Mouse (Mus musculus): ENCODE data around the gene Ypel5.

Gene Ypel5

GRCm38 (mm10) chr17:72844949-72845490, 8.8 kb downstream of the Ypel5 start:
- DNase-seq, result no peak

DNA sequence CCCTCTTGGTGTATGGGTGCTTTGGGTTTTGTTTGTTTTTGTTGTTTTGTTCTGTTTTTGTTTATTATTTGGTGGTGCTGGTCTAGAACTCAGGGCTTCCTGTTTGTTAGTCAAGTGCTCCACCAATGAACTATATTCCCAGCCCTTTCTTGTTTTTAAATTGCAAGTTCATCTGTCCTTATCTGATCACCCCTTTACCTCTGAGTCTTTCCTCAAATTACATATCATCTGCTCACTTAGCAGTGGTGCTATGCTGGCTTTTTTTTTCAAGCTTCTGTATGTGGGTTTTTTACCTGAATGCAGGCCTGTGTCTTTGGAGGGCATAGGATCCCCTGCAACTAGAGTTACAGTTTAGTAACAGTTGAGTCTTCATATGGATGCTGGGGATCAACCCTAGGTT, 9.3 kb downstream of the Ypel5 start:
- no peak for DNase-seq

DNA sequence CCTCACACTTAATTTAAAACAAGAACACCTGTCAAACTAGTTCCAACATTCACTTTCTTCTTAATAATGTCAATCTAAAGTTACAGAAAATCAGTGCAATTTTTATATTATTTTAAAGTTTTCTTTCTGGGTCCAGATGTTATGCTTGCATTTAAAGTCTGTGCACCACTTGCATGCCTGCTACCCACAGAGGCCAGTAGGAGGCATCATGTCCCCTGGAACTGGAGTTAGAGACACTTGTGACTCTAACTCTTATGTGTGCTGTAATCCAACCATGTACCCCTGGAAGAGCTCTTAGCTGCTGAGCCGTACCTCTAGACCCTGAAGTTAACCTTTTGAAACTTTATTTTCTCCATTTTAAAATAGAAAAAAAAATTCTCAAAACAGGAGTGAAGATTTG, 19.0 kb downstream of the Ypel5 start:
- no peak for DNase-seq

- DNase-seq, result peak; percentile 78
These were observed 21.7 kb downstream of the Ypel5 start for GRCm38 (mm10) chr17:72857677-72858633.

- no peak for DNase-seq
These were observed 27.0 kb downstream of the Ypel5 start for GRCm38 (mm10) chr17:72863226-72863625.

- no peak for DNase-seq
These were observed 30.5 kb downstream of the Ypel5 start for GRCm38 (mm10) chr17:72866624-72867245.

GRCm38 (mm10) chr17:72868181-72868580, 31.9 kb downstream of the Ypel5 start:
- DNase-seq, result no peak

DNA sequence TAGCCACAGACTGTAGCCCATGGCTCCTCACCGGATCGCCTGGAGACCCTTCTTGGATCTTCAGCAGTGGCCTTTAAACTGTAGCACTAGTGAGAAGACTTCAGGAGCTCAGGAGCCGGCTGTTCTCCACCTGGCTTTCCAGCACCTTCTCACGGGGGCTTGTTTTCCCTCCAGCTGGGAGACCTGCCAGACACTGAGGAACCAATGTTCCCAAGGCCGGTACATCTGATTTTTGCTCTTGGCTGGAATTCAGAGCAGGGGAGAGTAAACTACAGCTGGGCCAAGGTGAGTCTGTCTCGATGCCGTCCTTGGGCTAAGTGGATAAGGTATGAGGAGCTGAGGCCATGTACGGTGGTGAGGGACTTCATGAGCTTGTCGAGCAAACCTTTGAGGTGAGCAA, 42.7 kb downstream of the Ypel5 start:
- no peak for DNase-seq

DNA sequence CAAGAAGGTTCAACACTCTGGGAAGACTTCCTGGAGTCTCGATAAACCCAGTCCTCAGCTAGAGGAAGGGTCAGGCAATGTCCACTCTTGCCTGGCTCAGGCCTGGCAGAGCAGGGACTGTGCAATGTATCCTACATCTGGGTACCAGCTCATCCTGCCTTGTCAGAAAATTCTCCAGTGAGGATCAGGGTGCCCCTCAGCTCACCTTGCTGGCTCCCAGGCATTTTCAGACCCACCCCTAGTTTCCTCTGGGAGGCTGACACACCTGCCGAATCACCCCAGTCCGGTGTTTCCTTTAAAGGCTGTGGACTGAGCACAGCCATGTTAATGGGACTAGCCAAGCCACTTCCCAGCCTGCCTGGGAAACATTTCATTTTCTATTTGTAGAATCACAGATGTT, 43.9 kb downstream of the Ypel5 start:
- no peak for DNase-seq

- no peak for DNase-seq
These were observed 44.8 kb downstream of the Ypel5 start for GRCm38 (mm10) chr17:72881051-72881450.

- DNase-seq, result no peak
These were observed 45.6 kb downstream of the Ypel5 start for GRCm38 (mm10) chr17:72881804-72882203.

- peak; percentile 85 for DNase-seq
These were observed 53.5 kb downstream of the Ypel5 start for GRCm38 (mm10) chr17:72889556-72890397.

DNA sequence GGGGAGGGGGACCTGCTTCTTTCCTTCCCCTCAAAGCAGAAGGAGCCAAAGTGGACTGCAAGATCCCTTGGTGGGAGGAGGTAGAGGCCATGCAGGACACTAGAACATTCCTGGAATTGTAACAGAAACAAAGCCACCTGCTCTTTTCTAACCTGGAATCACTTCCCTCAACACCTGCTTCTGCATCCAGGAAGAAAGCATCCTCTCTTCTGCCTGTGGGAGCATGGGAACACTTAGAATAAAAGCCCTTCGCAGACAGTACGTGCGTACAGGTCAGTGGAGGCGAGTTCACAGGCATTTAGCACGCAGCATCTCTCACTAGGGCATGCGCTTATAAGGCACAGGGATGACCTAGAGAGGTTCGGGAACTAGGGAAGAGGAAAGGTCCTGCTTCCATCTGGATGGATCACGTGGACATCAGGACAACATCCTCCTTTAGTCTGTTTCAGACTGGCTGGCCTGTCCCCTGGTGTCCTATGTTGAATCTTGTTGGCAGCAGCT, 54.2 kb downstream of the Ypel5 start:
- no peak for DNase-seq

DNA sequence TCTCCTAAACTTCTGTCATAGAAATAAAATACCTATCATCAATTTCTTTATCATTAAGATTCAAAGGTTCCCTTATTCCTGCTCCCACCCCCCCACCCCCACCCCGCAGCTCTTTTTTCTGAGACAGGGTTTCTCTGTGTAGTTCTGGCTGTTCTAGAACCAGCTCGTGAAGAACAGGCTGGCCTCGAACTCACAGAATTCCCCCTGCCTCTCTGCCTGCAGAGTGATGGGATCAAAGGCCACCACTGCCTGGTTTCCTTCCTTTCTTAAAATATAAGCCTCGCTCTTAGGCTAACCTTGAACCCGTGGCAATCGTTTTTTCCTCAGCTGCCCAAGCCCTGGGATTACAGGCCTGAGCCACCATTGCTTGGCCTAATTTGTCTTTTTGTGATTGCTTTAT, 55.3 kb downstream of the Ypel5 start:
- DNase-seq, result no peak

- DNase-seq, result no peak
These were observed 59.3 kb downstream of the Ypel5 start for GRCm38 (mm10) chr17:72895506-72895905.

- DNase-seq, result no peak
These were observed 60.8 kb downstream of the Ypel5 start for GRCm38 (mm10) chr17:72897076-72897475.

GRCm38 (mm10) chr17:72897961-72898360, 61.7 kb downstream of the Ypel5 start:
- no peak for DNase-seq

DNA sequence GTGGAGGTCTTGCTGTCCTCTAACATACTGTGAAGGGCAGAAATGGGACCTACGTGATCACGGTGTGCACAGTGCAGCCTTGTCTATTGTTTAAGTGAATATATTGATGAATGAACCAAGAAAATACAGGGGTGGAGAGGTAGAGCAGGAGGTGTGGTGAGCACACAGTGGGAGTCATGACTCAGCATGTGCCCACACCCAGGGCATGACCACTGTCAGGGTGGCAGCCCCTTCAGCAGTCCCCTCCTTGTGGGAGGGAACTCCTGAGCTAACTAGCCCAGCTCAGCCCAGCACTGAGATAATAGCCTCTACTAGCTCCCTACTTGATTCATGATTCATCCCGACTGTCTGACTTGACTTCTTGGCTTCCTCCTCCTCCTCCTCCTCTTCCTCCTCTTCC, 62.5 kb downstream of the Ypel5 start:
- no peak for DNase-seq

Data from lung, postnatal 10 days (tissue).